Mouse (Mus musculus) cerebellum, adult 11-12 months (tissue): ENCODE data around the gene Madd.

Source experiments
- DNase-seq: peaks from one replicate; pipeline ENCODE4 v3.0.0; 2022

Gene Madd

DNA sequence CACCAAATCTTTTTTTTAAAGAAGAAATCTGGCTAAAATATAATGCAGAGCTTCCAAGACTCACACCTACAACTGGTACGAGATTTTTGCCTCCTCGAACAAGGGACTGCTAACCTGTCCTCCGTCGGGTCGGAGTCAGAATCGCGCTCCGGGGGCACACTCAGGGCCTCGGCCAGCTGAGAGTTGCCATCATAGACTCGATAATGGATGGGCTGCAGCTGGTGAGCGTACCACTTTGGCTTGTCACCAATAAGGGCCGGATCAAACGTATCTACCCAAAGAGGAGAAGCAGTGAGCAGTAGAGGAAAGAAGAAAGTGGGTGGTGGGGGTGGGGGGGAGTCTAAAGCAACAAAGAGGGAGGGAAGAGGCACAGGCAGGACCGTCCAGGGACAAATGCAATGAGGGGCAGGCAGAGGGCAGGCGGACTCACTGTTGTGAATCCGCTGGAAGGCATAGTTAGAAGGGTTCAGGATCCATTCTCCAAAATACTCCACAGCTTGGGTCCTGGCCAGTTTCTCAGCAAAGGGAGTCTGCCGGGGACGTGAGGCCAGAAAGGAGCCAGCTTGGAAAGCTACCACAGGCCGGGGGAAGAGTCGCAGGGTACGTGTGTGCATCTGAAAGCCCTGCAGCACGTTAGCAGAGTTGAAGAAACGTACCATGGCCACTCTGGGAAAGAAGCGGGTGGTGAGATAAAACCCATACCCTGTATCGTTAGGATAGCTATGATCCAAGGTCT, 13.9 kb downstream of the Madd start:
- DNase-seq = no peak

DNA sequence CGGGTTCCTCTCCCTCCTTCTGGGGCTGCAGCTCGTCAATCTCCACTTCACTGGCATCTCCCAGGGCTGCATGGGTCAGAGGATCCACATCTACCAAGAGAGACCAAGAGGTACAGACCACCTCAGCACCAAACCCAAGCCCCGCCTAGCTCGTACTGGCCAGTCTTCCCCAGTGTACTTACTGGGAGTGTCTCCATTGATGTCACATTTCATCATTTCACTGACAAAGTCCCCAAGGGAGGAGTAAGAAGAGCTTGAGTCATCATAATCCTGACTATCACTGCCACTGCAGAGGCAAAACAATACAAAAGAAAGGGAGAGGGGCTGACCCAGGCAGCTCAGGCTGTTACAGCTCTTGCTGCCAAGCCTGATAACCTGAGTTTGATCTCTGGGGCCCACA, 16.0 kb downstream of the Madd start:
- no peak for DNase-seq

DNA sequence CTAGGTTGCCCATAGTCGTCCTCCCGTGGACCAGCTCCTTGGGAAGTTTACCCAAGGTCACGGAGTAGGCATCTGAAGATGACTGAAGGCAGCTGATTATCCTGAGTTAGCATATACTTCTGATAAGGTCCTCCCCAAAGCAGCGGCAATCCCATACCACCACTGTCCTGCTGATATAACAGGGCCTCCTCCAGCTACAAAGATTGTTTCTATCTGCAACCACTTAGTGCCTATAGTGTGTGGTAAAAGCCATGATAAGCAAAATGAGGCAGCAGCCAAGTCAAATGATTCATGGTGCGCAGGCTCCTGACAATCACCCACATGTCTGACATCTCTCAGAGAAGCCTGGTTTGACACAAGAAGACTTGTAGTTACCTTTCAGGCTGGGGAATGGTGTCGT, 18.6 kb downstream of the Madd start:
- no peak for DNase-seq

DNA sequence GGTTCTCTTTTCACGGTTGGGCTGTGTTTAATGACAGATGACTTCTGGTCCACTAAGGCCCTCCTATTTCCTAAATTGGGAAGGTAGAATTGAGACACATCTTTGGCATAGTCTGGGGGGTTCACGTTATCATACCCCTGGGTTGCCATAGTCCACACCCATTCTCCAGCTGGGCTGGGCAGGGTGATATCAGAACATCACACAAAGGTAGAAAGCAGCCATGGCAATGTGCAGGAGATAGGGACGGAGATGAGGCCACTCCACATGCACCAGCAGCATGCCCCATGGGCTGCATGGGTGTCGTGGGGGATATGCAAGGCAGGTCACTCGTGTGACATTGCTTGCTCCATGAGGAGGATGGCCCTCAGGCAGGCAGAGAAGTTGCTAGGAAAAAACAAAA, 20.1 kb downstream of the Madd start:
- no peak for DNase-seq

DNA sequence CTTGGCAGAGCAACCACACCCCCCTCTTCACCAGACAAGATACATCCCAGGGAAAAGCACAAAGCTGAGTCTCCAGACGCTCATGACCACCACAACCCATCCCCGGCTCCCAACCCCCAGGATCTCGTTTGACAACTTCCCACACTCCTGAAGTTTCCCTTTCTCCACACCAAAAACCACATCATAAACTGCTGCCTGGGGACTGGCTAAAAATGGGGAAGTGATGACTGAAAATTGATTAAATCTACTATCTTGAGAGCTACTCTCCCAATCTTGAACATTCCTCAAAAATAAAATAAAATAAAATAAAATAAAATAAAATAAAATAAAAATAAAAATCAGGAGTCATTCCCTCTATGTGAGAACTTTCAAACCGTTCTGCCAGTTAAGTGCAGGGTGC, 20.7 kb downstream of the Madd start:
- DNase-seq = no peak

DNA sequence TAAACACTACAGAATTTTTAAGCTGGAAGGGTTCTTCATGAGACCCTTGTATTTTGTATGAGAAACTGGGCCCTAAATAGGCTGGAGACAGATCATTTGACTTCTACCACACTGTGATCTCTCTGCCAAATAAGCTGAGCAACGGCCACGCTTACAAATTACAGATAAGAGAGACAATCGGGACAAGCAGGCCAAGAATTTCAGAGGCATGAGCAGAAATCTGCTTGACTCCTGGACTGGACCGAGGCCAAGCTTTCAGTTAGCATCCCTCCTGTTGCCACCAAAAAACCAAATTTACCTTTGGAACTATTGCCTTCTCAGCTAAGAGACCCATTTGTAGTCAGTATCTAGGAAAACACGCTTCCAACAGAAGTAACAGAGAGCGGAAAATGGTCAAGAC, 23.0 kb downstream of the Madd start:
- DNase-seq = no peak

DNA sequence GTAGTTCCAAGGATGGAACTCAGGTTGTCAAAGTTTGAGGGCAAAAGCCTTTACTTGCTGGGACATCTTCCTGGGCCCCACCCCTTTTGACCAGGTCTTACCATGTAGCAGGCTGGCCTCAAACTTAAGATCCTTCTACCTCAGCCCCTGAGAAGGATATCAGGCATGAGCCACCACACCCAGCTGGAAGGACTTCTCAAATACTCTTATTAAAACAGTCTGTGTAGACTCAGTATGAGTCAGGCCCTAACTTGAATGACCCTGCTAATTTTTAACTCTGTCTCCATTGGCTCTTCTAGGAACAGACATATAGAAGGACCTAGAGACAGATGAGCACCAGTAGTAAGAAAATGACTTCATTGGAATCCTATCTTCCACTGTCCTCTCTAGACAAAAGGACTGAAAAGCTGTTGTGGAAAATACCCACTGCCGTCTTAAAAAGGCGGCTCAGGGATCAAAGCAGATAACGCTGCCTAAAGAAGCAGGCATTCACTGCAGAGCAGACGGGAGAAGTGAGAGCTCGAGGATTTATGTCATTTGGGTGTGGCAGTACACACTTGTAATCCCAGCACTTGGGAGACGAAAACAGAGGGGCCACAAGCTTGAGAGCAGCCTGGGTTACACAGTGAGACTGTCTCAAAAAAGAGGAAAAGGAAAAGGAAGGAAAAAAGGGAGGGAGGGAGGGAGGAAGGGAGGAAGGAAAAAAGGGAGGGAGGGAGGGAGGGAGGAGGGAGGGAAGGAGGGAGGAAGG, 26.5 kb downstream of the Madd start:
- no peak for DNase-seq

DNA sequence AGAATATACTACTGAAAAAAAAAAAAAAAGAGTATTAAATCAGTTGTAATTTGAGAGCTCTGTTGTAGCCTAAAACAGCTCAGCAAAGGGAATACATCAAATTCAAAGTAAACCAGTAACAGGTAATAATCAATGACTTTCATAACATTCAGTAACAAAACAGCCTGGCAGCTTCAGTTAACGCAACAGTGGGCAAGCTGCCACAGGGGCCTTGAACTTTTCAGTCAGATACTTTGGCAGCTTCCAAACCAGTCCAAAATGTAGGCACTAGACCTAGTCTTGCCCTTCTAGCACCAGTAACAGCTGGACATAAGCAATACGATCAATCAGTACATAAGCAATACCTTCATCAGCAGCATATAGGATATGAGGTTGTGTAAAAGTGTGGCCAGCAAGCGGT, 29.5 kb downstream of the Madd start:
- DNase-seq = no peak

DNA sequence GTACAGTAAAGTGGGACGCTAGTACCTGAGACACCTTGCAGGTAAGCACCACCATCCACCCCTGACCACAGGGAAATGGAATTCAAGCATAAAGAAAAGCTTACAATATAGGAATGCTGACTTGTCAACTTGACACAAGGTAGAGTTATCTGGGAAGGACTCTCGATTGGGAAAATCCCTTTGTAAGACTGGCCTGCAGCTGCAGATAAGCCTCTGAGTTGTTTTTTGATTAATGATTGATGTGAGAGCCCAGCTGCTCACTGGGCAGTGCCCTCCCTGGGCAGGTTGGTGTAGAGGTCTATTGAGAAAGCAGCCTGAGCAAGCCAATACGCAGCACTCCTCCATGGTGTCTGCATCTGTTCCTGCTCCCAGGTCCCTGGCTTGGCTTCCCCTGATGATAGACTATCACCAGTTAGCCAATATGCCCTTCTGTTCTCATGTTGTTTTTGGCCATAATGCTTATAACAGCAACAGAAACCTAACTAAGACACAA, 30.7 kb downstream of the Madd start:
- no peak for DNase-seq

DNA sequence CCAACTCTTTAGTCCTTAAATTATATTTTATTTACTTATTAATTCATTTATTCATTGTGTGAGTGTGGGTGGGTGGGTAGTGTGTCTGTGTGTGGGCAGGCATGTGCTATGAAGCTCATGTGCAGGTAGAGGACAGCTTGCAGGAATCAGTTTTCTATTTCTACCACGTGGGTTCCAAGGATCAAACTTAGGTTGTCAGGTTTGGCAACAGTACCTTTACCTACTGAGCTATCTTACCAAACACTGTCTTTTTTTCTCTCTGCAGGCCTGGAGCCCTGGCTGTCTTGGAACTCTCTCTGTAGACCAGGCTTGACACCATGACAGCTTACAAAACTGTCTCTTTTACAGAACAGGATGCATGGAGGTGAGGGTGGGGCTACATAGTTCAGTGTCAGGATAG, 32.3 kb downstream of the Madd start:
- DNase-seq = no peak

DNA sequence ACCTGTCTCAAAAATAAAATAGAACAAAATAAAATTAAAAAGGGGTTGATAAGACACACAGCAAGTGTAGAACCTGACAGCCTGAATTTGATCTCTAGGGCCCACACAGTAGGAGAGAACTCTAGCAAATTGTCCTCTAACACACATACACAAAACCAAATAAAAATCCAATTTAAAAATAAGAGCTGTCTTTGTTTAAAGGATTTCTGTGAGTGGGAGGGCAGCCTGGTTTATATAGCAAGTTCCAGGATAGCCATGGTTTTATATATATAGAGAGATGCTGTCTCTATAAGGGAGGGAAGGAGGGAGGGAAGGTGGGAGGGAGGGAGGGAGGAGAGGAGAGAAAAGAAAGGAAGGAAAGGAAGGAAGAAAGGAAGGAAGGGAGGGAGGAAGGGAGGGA, 35.5 kb downstream of the Madd start:
- DNase-seq = no peak

DNA sequence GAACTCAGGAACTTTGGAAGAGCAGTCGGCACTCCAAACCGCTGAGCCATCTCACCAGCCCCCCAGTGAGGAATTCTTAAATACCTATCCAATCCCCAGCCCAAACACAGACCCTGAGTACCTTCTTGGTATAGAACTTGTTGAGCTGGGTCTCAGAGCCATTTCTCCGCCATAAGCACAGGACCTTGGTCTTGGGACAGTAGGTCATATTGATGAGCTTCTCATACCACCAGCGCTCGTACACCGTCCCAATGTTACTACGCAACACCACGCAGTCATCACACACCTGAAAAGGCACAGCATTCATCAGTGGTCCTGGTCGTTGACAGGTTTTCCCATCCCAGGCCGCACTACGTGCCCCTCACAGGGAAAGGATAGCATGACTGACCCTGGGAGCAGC, 40.2 kb downstream of the Madd start:
- DNase-seq = no peak

DNA sequence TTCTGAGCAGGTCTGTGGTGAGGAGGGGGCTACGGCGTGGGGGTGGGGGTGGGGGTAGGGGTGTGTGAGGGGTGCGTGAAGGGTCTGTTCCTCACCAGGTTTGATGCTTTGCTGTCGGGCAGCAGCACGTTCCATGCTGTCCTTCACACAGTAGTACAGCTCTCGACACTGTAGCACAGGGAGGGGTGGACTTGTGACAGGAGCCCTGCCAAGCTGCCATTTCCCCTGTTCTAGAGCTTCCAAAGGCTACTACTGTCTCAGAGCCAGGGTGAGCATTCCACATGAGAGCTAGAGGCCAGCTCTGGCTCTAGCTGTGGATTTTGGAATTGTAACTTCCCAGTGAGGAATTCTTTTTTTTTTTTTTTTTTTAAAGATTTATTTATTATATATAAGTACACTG, 40.7 kb downstream of the Madd start:
- DNase-seq = no peak

DNA sequence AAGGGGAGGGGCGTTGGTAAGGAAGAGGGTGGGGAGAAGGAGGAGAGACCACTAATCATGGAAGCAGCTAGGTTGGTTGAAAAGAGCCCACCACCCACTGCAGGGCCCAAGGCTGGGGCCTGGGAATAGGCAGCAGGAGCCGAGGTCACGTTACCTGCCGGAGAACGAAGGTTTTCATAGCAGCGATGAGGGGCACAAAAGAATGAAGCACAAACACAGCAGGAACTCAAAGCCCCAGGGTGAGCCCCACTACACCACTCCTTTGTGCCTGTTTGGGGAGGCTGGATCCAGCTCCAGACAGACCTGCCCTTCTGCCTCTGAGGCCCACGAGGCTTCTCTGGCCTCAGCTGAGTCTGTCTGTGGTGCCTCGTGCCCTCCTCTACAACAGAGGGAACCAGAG, 43.9 kb downstream of the Madd start:
- no peak for DNase-seq

DNA sequence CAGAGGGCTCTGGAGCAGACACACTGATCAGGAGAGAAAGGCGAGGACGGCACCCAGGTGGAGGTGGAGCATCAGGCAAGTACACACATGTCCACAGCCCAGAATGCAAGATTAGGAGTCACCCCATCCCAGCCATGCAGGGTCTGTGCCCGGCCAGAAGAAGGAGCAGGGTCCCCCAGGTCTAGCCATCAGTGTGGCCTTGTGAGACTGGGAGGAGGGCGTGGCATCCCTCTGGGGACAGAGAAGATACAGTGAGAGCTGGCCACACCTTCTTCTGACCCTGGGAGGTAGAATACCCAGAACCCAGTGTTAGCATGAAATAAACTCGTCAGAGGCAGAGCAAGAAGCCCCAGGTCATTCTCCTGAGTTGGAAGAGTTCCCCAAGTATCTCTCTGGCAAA, 44.3 kb downstream of the Madd start:
- no peak for DNase-seq

DNA sequence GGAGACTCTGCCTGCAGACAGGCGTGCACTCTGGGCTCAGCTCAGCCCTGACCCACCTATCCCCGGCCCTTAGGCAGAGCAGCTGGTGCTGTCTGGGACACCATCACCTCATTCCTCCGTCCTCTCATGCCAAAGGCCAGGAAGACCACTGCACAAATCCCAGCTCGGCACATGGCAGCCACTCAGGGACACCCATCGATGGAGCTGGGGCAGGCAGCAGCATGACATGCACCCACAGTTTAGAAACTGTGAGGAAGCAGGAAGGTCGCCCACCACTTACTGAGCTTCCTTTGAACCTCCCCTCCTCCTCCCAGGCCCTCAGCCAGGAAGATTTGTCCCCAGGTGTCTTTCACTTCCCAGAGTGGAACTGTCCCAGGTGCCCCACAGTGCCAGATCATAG, 46.2 kb downstream of the Madd start:
- no peak for DNase-seq

DNA sequence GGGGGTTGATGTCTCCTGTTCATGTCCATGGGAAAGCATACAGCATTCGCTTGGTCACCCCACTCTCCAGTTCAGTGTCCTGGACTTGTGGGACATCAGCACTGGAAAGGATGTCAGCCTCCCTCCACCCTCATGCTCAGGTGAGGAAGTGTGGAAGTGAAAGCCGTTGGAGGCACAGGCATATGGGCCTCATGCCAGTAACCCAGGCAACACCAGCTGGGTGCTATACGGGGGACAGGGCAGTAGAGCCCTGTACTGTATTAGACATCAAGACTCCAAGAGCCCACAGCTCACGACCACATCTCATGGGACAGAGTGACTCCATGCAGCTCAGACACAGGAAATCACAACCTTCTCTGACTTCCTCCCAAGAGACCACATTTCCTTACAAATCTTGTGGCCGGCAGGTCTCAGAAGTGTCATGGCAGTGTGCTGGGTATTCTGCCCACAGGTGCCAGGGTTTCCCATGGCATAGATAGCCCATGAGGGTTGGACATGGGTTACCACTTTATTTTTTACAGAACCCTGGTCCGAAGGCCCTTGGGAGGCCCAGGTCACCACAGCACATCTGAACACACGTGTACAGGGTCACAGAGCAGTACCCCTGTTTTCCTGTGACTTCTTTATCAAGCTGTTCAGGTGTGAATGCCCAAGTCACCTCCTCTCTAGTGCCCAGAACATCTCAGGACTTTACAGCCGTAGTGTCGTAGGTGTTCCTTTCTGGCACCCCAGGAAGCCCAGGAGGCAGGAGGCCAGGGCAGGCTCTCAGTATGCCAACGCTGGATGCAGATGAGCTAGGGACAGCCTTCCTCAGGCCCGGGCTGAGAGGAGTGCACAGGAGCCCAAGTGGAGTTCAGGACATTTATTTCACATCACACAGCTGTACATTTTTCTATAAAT, 46.9 kb downstream of the Madd start:
- peak; percentile 66 for DNase-seq

DNA sequence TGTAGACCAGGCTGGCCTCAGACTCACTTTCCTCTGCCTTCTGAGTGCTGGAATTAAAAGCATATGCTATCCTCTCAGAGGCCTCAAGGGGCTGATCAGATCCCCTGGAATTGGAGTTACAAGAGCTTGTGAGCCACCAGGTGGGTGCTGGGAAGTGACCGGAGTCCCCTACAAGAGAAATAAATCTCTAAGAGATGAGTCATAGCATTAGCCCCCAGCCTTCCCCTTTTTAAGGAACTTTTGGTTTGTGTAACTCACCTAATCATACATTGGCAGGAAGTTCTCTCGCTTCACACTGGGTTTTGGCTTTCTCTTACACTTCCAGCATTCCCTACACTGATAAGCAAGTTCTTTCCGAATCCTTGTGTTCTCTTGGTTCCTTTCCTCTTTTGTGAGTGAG, 51.6 kb downstream of the Madd start:
- no peak for DNase-seq

DNA sequence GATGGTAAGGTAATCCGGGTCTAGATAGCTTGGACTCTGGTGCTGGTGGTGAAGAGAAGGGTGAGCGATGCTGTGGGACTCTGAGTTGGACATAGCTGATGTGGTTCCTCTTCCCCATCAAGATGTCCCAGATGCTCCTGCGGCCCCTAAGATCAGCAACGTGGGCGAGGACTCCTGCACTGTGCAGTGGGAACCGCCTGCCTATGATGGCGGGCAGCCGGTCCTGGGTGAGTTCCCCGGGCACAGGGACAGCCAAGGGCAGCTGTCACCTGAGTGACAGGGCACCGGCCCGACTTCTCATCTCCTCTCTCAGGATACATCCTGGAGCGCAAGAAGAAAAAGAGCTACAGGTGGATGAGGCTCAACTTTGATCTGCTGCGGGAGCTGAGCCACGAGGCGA, 52.4 kb downstream of the Madd start:
- no peak for DNase-seq

DNA sequence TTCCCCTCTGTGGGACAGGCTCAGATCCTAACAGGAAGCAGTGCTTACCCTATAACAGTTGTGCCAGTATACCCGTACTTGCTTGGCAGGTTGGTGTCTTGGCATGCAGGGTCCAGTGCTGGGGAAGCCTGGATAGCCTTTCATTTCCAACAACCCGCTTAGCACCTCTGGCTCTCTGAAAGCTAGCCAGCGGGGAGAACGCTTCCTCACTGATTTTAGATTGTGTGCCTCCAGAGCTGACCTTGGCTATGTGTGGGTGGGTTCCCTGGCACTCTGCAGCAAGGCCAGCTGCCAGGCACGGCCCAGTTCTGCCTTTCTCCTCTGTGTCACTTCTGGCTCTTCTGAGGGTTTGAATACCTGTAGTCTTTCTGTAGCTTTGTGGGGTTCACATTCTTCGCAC, 53.5 kb downstream of the Madd start:
- no peak for DNase-seq

DNA sequence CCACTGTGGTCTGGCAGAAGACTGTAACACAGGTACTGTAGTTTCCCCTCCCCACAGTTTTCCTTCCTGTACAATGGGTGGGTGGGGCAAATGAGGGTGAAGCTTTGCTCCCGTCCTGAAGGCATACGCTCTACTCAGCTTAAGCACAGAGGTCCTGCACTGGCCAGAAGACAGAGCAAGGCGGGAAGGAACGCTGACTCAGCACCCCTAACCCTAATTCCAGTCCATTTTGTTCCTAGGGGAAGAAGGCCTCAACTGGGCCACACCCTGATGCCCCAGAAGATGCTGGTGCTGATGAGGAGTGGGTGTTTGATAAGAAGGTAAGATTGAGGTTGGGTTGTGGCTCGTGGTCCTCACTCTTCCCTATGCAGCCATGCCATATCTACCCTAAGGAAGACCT, 54.9 kb downstream of the Madd start:
- DNase-seq = no peak

DNA sequence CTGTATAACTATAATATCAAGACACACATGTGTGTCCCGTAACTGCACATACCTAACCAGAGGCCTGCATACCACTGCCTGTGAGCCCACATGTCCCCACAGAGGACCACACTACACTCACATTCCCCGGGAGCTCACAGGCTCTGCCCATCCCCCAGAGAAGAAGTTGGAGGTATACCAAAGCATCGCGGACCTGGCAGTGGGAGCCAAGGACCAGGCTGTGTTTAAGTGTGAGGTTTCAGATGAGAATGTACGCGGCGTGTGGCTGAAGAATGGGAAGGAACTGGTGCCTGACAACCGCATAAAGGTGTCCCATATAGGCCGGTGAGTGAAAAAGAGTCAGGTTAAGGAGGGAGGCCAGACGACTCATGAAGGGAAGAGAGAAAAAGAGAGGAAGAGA, 58.5 kb downstream of the Madd start:
- no peak for DNase-seq

DNA sequence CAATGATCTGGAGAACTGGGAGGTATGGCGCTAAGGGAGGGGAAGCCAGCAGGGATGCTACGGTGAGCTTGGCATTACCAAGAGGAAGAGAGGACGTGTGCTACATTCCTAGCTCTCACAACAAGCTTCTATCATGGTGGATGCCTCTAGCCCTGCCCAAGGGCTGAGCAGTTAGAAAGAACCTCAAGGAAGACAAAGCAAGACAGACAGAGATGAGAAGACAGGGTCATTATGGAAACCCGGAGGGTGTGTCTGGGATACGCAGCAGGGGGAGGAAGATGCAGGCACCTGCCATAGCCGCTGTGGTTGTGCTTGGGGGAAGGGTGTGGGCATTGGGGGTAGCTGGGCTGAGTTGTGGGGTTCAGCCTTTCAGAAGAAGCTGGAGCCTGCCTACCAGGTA, 60.1 kb downstream of the Madd start:
- DNase-seq = no peak

DNA sequence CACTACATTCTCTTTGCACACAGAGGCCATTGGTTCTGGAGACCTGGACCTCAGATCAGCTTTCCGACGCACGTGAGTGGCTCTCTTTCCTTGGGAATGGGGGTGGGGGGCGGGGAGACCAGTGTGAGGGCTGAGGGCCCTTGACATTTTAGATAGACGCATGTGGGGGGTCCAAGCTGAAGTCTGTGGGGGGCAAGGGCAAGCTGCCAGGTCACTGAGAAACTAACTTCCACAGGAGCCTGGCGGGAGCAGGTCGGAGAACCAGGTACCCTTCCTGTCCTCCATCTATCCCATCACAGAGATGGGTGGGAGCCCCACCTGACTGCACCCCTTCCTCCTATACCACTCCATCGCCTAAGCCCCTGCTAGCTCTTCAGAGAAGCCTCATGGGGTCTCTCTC, 62.1 kb downstream of the Madd start:
- DNase-seq = no peak
